Mouse (Mus musculus): Measurements from ENCODE around the gene Rpl35a.
"Not testable (repeated sequence)": the region's sequence is repeated elsewhere in the genome, so short reads cannot be mapped to it uniquely, and the experiment has no call there.

The Rpl35a gene

DNA sequence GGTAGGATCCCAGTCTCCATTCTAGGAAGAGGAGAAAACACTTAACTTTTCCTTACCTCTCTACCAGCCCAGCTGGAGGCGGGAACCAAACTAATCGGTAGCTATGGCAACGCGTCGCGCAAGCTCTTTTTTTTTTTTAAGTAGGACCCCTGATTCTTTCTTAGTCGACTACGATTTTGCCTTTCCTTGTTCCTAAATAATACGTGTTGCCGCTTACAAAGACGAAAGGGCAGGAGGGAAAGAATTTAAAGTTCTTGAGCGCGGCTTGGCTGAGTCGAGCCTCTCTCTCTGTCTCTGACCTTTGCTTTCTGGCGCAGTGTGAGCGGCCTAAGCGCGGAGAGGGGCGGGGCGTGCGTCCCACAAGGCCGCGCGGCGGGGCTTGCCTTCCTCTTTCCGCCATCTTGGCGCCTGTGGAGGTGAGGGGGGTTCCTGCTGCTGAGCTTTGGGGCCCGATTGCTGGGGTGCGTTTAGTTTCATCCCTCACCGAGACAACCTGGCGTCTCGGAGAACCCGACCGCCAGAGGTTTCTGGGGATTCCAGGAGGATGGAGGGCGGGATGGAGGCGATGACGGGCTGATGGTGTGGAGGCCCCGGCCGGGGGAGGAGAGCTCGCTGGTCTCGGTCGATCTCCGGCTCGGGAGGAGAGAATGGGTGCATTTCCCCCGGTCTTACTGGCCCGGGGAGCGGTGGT lies at the start of gene Rpl35a, which contains the start of gene Iqcg:
TSS of gene Rpl35a (plus strand) at position 359 of the 691 bp plus-strand sequence.
TSS of gene Iqcg (minus strand) at position 124 of the 691 bp plus-strand sequence.
- DNase-seq (ENCODE audit: low spot score): peak; percentile 88

GRCm38 (mm10) chr16:33006888-33007287 lies 49.4 kb upstream of the Rpl35a start:
- DNase-seq (ENCODE audit: low spot score): no peak

- no peak for DNase-seq (ENCODE audit: low spot score)
These were observed 48.8 kb upstream of the Rpl35a start for GRCm38 (mm10) chr16:33007436-33007835.

DNA sequence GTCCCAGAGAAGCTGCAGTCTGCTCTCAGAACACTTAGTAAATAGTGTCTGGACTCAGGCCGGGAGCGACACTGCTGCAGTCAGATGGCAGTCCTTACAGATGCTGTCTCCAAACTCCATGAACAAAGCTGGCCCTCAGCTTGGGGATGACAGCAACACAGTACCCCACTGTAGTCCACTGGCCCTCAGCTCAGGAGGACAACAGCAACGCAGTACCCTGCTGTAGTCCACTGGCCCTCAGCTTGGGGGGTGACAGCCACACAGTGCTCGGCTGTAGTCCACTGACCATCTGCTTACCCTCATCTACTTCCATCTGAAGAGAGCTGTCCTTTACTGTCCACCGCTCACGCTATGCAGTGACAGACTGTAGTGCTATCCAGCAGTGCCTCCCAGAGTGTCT lies 46.1 kb upstream of the Rpl35a start:
- DNase-seq (ENCODE audit: low spot score): no peak

DNA sequence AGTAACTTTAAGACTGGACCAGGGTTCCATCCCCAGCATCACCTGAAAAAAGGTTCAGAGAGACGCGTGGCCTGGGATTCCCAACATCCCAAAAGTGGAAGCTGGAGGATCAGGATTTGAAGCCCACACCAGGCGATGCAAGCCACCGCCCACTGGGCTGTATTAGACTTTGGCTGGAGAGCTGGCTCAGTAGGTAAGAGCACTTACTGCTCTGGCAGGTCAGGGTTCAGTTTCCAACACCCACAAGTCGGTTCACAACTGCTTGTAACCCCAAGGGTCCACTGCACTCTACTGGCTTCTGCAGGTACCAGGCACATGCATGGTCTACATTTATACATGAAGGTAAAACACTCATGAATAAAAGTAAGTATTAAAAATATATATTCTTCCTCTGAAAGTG lies 42.5 kb upstream of the Rpl35a start:
- no peak for DNase-seq (ENCODE audit: low spot score)

- no peak for DNase-seq (ENCODE audit: low spot score)
These were observed 41.3 kb upstream of the Rpl35a start for GRCm38 (mm10) chr16:33014921-33015320.

DNA sequence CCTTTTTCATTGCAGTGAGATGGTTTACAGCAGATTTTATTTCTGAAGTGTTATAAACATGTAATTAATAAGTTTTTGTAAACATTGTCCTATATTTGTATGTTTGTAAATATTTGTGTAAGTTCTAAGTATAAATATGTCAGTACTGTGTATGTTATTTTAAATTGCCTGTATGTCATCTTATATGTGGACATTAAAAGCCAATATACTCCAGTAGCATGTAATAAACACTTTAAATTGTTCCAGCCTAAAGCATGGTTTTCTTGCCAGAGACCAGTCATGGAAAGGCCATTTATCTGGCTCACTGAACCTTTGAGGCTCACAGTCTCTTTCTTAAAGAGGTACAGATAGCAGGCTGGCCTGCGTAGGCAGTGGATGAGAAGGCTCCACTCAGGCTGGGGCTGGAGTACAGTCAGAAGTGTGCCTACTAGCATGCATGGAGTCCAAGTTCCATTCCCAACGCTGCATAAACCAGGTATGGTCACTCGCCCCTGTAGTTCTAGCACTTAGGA lies 40.8 kb upstream of the Rpl35a start:
- no peak for DNase-seq (ENCODE audit: low spot score)

- DNase-seq (ENCODE audit: low spot score): no peak
These were observed 40.3 kb upstream of the Rpl35a start for GRCm38 (mm10) chr16:33015986-33016385.

- DNase-seq (ENCODE audit: low spot score): peak; percentile 8
These were observed 38.4 kb upstream of the Rpl35a start for GRCm38 (mm10) chr16:33017677-33018349.

DNA sequence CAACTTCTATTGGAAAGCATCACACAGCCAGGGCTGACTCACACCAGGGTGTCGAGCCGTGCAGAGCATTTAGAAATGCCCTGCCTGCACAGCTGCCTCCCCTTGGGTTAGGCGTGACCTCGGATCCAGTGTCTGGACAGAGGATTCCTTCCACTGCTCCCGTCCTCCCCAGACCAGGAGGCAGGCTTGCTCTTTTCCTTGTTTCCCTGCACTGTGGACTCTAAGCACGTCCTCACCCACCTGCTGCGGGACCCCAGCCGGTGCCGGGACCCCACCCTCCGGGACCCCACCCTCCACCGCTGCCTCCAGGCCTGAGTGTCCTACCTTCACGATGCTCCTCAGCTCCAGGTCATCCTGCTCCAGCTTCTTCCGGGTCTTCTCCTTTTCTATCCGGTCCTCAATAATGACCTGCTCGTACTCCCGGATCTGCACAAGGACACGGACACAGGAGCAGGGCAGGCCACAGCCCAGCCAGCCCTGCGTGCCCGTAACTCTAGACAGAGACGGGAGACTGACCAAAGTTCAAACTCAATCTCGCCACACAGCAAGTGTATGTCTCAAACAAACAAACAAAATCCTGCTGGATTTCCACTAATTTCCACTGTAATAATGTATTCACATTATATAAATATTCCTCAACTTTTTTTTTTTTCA lies 37.0 kb upstream of the Rpl35a start:
- peak; percentile 34 for DNase-seq (ENCODE audit: low spot score)

- no peak for DNase-seq (ENCODE audit: low spot score)
These were observed 34.9 kb upstream of the Rpl35a start for GRCm38 (mm10) chr16:33021381-33021780.

GRCm38 (mm10) chr16:33023750-33024149 lies 32.5 kb upstream of the Rpl35a start:
- DNase-seq (ENCODE audit: low spot score): peak; percentile 91

GRCm38 (mm10) chr16:33024456-33025104 lies 31.7 kb upstream of the Rpl35a start:
- DNase-seq (ENCODE audit: low spot score): no peak

DNA sequence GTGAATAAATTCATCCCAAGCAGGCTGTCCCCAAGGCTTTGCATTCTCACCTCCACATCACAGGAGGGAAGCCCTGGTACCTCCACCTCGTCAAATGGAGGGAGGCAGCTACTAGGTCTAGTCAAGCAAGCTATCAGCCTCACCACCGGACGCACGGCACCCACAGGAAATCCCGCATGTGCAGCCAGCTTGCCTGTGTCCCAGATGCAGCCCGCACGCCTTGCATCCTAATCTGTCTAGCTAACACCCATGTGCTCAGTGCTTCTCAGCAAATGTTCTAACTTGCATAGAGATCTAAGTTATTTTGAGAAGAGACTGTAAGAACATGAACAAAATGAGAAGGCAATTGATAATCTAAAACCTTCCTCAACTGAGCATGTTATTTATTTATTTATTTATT lies 29.9 kb upstream of the Rpl35a start:
- DNase-seq (ENCODE audit: low spot score): no peak

DNA sequence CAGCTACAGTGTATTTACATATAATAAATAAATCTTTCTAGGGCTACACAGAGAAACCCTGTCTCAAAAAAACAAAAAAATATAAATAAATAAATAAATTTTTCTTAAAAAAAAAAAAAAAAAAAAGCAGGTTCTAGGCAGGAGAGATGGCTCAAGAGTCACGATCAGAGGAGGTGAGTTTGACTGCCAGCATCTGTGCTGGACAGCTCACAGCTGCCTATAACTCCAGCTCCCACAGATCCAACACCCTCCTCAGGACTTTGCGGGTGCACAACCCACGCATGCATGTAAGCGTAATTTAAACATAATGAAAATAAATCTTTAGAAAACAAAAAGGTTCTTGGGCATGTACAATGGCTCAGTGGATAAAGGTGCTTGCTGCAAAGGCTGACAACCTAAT lies 20.2 kb upstream of the Rpl35a start:
- DNase-seq (ENCODE audit: low spot score): no peak

GRCm38 (mm10) chr16:33042682-33043081 lies 13.6 kb upstream of the Rpl35a start:
- DNase-seq (ENCODE audit: low spot score): no peak

GRCm38 (mm10) chr16:33043268-33043667 lies 13.0 kb upstream of the Rpl35a start:
- no peak for DNase-seq (ENCODE audit: low spot score)

- DNase-seq (ENCODE audit: low spot score): no peak
These were observed 8.2 kb upstream of the Rpl35a start for GRCm38 (mm10) chr16:33048004-33048403.

- no peak for DNase-seq (ENCODE audit: low spot score)
These were observed 7.6 kb upstream of the Rpl35a start for GRCm38 (mm10) chr16:33048686-33049085.

DNA sequence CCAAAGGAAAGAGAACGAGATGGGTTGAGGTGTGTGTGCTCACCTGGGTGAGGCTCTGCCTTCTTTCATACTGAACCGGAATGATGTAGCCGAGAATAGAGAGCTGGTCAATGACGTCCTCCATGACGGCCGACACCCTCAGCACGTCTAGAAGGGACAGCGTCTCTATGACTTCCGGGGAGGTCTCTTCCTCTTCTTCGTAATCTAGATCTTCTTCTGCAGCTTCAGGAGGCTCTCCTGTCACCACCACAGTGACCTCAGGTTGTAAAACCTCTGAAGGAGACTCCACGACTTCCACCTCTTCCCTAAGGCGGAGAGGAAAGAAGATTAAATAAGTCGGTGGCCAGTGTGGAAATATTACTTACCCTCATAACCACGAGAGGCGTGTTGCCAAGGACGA lies 6.4 kb upstream of the Rpl35a start:
- no peak for DNase-seq (ENCODE audit: low spot score)

GRCm38 (mm10) chr16:33053141-33053540 lies 3.1 kb upstream of the Rpl35a start:
- no peak for DNase-seq (ENCODE audit: low spot score)

DNA sequence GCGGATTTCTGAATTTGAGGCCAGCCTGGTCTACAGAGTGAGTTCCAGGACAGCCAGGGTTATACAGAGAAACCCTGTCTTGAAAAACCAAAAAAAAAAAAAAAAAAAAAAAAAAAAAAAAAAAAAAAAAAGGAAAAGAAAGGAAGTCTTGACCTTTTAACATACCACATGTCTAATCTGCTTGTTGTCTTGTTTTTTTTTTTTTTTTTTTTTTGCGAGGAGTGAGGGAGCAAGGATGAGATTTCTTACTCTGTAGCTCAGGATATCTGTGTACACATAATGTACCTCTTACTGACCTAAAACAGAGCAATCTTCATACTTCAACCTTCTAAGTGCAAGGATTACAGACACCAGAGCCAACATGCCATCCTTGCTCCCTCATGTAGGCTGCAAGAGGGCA lies 1.3 kb upstream of the Rpl35a start:
- not testable (repeated sequence) for DNase-seq (ENCODE audit: low spot score)

Measured in urinary bladder, postnatal 14 days (tissue).